Mouse (Mus musculus): ENCODE measurements around the gene Abcc6. TPM values are rescaled to one million over a fixed set of nuclear protein-coding genes. Genes with fewer than 3 reads are reported as not detected.

Gene Abcc6
- total and polyA plus RNA-seq, 2 experiments from 2014 or later = 0.89 to 2.1 TPM

DNA sequence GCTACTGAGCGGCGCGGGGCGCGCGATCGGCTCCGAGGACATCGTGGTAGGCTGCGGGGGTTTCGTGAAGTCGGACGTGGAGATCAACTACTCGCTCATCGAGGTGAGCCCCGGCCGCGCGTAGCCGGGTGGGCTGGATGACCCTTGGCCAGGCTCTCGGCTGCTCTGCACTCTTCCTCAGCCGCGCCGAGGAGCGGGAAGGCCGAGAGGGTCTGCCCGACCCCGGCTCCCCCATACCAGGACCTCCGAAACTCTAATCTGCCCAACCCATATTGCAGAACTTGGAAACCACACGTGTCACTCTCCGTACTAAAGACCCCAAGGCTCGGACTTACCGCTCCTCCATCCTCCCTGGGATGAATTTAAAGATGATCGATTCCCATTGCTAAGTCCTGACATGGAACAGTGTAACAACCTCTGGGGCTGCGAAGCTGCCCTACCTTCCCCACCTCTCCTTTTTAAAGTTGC, 3.8 kb upstream of the Abcc6 start:
- DNase-seq (ENCODE audit: low spot score) (no peak), ATAC-seq (ENCODE audit: low FRiP score) (peak; percentile 50)
- H3K4me3 ChIP-seq (ENCODE audit: low read depth, low read length) = peak overlapping the region; percentile 83
- no peaks in the 10 kb centered on the region for H3K27me3 ChIP-seq (ENCODE audit: insufficient read depth, low read length)
- peak overlapping the region; percentile 62 for H3K4me2 ChIP-seq (ENCODE audit: low read depth, low read length, poor library complexity, severe bottlenecking)
- no peaks in the 10 kb centered on the region for H3K9me3 ChIP-seq (ENCODE audit: low read length)
- peaks cover 9% of the 10 kb centered on the region for H3K36me3 ChIP-seq (ENCODE audit: insufficient read depth, low read length)
- H3K9ac ChIP-seq (replicated peaks; ENCODE audit: low read length, poor library complexity, severe bottlenecking) = peak overlapping the region; percentile 72
- H3K4me1 ChIP-seq (ENCODE audit: insufficient read depth, low read length) = peaks cover 8% of the 10 kb centered on the region; the same call in 1 of the 2 replicates
- no peak for TF ChIP-seq CTCF (IDR thresholded peaks at IDR 0.05)
- WGBS = under 1% methylated on average over 33 of the region's 35 CpGs
- peak overlapping the region; percentile 47; the same call in 1 of the 2 replicates for H3K27ac ChIP-seq (ENCODE audit: low read depth, low read length)

DNA sequence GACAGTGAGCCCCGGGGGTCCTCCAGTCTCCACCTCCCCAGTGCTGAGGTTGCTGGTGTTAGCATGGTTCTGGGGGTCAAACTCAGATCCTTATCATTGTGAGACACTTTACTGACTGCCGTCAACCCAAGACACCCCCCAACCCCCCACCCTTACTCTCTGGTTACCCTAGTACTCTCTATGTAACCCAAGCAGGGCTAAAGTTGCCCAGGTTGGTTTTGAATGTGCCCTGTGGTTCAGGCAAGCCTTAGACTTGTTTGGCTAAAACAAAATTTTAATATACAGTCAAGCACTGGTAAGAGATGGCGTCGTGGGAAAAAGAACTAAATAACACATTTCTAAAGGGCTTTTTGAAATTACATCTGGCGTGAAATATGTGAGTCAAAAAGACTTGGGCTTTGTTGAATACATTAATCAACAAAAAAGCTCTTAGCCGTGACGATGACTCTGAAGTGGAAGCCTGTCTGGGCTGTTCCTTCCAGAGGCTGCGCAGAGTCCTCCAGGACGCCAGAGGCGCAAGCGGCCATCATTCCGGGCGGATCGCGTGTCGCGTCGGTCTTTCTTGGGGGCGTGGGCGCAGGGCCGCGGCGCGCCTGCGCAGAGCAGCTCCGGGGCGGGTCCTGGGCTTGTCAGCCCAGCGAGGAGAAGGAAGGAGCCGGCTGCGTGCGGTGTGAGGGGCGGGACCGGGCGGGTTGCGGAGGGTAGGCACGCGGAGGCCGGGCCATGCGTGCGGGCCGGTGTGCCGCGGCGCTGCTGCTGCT, 3.2 kb upstream of the Abcc6 start, which contains the start of gene Nomo1:
Nomo1 (plus strand) TSS at position 590 of the 761 bp plus-strand sequence.
- ATAC-seq (ENCODE audit: low FRiP score) = peak; percentile 96

DNA sequence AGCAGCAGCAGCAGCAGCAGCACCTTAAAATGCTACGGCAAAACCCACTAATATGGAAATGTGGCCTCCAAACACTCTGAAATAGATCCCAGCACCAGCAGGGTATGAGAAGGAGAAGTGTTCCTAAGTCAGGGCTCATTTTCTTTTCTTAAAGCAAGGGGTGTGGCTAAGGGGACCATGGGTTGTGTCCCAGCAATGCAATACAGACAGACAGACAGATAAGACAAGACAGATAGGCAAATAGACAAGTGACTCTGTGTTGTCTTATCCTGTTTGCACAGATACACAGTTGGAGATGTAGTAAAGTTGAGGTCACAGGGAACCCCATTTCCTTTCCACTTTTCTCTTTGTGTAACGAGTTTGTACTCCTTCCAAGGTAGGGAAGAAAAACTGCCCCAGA, 973 bp upstream of the Abcc6 start:
- H3K9ac ChIP-seq (replicated peaks; ENCODE audit: low read length, poor library complexity, severe bottlenecking) = 0 out of 2 replicates have a peak overlapping the region, but pooled peaks have one; percentile 8

More for the DNA sequence above, 3.2 kb upstream of the Abcc6 start, which contains the start of gene Nomo1:
- Histone ChIP-seq H3K4me2 (ENCODE audit: low read depth, low read length, poor library complexity, severe bottlenecking) (peak within 1 kb of the TSS; percentile 62), H3K4me3 (ENCODE audit: low read depth, low read length) (peak within 1 kb of the TSS; percentile 83), H3K9me3 (ENCODE audit: low read length) (no peaks in the 10 kb centered on the region), H3K9ac (replicated peaks; ENCODE audit: low read length, poor library complexity, severe bottlenecking) (peak within 1 kb of the TSS; percentile 72), H3K4me1 (ENCODE audit: insufficient read depth, low read length) (peaks cover 8% of the 10 kb centered on the region; the same call in 1 of the 2 replicates), H3K27ac (ENCODE audit: low read depth, low read length) (peak within 1 kb of the TSS; percentile 47; the same call in 1 of the 2 replicates), H3K36me3 (ENCODE audit: insufficient read depth, low read length) (peaks cover 3% of the 10 kb centered on the region), H3K27me3 (ENCODE audit: insufficient read depth, low read length) (no peaks in the 10 kb centered on the region)
- DNase-seq (ENCODE audit: low spot score) = peak; percentile 96
- WGBS = 5% methylated on average over 39 of the region's 44 CpGs
- TF ChIP-seq CTCF (IDR thresholded peaks at IDR 0.05) = peak; percentile 90

DNA sequence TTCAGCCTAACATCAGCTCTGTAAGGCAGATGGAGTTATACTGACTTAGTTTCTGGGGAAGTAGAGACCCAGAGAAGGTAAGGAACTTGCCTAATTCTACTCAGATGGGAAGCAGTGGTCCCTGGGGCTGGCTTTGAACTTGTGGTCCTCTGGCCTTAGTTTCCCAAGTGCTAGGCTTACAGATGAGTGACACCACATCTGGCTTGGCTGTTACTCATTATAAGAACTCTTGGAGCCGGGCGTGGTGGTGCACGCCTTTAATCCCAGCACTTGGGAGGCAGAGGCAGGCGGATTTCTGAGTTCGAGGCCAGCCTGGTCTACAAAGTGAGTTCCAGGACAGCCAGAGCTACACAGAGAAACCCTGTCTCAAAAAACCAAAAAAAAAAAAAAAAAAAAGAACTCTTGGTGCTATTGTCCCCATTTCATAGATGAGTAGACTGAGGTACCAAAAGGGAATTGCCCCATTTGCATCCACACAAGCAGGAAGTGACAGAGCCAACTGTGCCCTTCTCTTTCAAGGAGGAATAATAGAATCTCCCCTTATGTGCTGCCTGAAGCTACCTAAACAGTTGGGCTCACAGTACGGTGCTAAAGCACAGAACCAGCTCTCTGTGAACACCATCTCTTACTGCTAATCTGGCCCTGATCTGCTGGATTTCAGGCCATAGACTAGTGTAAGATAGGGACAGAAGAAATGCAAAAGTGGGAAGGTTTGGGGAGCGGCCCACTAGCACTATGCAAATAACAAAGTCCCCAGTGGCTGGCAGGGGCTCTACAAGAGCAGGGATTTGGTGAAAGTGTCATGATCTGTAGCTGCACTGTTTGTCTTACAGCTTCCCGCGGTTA, 580 bp downstream of the Abcc6 start:
- DNase-seq (ENCODE audit: low spot score) = no peak

More for the DNA sequence above, 973 bp upstream of the Abcc6 start:
- no peak overlapping the region for H3K4me3 ChIP-seq (ENCODE audit: low read depth, low read length)
- DNase-seq (ENCODE audit: low spot score) (no peak), ATAC-seq (ENCODE audit: low FRiP score) (no peak)
- no peak overlapping the region for H3K4me2 ChIP-seq (ENCODE audit: low read depth, low read length, poor library complexity, severe bottlenecking)
- no peaks in the 10 kb centered on the region for H3K9me3 ChIP-seq (ENCODE audit: low read length)
- TF ChIP-seq CTCF (IDR thresholded peaks at IDR 0.05) = no peak
- no peaks in the 10 kb centered on the region for H3K27me3 ChIP-seq (ENCODE audit: insufficient read depth, low read length)
- peaks cover 8% of the 10 kb centered on the region; the same call in 1 of the 2 replicates for H3K4me1 ChIP-seq (ENCODE audit: insufficient read depth, low read length)
- no peak overlapping the region for H3K27ac ChIP-seq (ENCODE audit: low read depth, low read length)
- 75% methylated on average over 2 of the region's 2 CpGs for WGBS
- no peaks in the 10 kb centered on the region for H3K36me3 ChIP-seq (ENCODE audit: insufficient read depth, low read length)

DNA sequence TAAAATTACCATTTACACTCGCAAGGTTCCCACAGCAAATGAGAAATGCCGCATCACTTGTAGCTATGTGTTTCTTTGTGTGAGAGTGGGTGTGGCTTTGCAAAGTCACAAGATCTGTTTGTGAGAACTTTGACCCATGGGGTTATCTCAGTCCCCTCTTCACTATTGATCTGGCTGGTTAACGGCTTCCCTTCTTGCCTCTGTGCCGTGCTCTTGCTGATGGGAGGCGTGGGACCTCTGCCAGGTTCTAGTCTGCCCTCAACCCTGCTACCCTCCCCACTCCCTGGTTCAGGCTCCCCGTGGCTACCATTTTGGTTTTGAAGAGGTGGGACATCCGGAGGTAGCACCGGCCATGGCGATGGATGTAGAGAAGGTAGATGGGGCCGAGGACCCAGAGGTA, 1.4 kb downstream of the Abcc6 start:
- no peak overlapping the region for H3K4me2 ChIP-seq (ENCODE audit: low read depth, low read length, poor library complexity, severe bottlenecking)
- H3K9ac ChIP-seq (replicated peaks; ENCODE audit: low read length, poor library complexity, severe bottlenecking) = no peak overlapping the region
- H3K4me3 ChIP-seq (ENCODE audit: low read depth, low read length) = no peak overlapping the region
- no peaks in the 10 kb centered on the region for H3K9me3 ChIP-seq (ENCODE audit: low read length)
- DNase-seq (ENCODE audit: low spot score) (no peak), ATAC-seq (ENCODE audit: low FRiP score) (no peak)
- no peak overlapping the region for H3K27ac ChIP-seq (ENCODE audit: low read depth, low read length)
- no peak for TF ChIP-seq CTCF (IDR thresholded peaks at IDR 0.05)
- H3K27me3 ChIP-seq (ENCODE audit: insufficient read depth, low read length) = no peaks in the 10 kb centered on the region
- H3K36me3 ChIP-seq (ENCODE audit: insufficient read depth, low read length) = no peaks in the 10 kb centered on the region
- no peaks in the 10 kb centered on the region; the same call in 1 of the 2 replicates for H3K4me1 ChIP-seq (ENCODE audit: insufficient read depth, low read length)
- 96% methylated on average over 10 of the region's 10 CpGs for WGBS

More for the DNA sequence above, 580 bp downstream of the Abcc6 start:
- TF ChIP-seq CTCF (IDR thresholded peaks at IDR 0.05) = 0 out of 2 replicates have a peak, but pooled peaks have one; percentile 11
- no peak overlapping the region for H3K4me2 ChIP-seq (ENCODE audit: low read depth, low read length, poor library complexity, severe bottlenecking)
- H3K9ac ChIP-seq (replicated peaks; ENCODE audit: low read length, poor library complexity, severe bottlenecking) = no peak overlapping the region
- no peaks in the 10 kb centered on the region for H3K9me3 ChIP-seq (ENCODE audit: low read length)
- no peak for ATAC-seq (ENCODE audit: low FRiP score)
- H3K27me3 ChIP-seq (ENCODE audit: insufficient read depth, low read length) = no peaks in the 10 kb centered on the region
- no peak overlapping the region for H3K27ac ChIP-seq (ENCODE audit: low read depth, low read length)
- H3K36me3 ChIP-seq (ENCODE audit: insufficient read depth, low read length) = no peaks in the 10 kb centered on the region
- WGBS = 69% methylated on average over 9 of the region's 9 CpGs
- no peak overlapping the region for H3K4me3 ChIP-seq (ENCODE audit: low read depth, low read length)
- peaks cover 2% of the 10 kb centered on the region; the same call in 1 of the 2 replicates for H3K4me1 ChIP-seq (ENCODE audit: insufficient read depth, low read length)

Data from midbrain, postnatal 0 days (tissue).